Mouse (Mus musculus) embryonic facial prominence, embryonic 14.5 days (tissue): Measurements from ENCODE around the gene Bco1. TPM values are rescaled to one million over a fixed set of nuclear protein-coding genes. Genes with fewer than 3 reads are reported as not detected.
A peak's percentile ranks its signal among the peaks of the same experiment; 100 is the strongest.

ENCODE experiments used
- ATAC-seq: fragments of 200-750 bp; cut with Nextera tagmentation; 2 replicates; pipeline ENCODE4 v1.8.0; 2017; ENCODE audit warnings: low read depth, moderate number of reproducible peaks, moderate TSS enrichment
- DNase-seq: peaks from one replicate; pipeline ENCODE4 v3.0.0-alpha.2; 2015; ENCODE audit warnings: low spot score
- H3K27ac ChIP-seq: fragments of 300-500 bp; sonication (generic); replicated peaks from 2 replicates; pipeline ENCODE4 v1.5.1; 2014; ENCODE audit warnings: low read depth, mild to moderate bottlenecking, low read length, moderate library complexity
- H3K27me3 ChIP-seq: fragments of 300-500 bp; sonication (generic); replicated peaks from 2 replicates; pipeline ENCODE4 v1.6.1; 2014; ENCODE audit warnings: low read length; ENCODE audit not compliant: control insufficient read depth, insufficient read depth
- H3K36me3 ChIP-seq: fragments of 300-500 bp; sonication (generic); 2 replicates; pipeline ENCODE4 v1.6.1; 2014; ENCODE audit warnings: low read length, mixed read lengths; ENCODE audit not compliant: control insufficient read depth, insufficient read depth
- H3K4me1 ChIP-seq: fragments of 300-500 bp; sonication (generic); 2 replicates; pipeline ENCODE4 v1.6.1; 2014; ENCODE audit warnings: antibody characterized with exemption, low read length; ENCODE audit not compliant: control insufficient read depth, insufficient read depth
- H3K4me2 ChIP-seq: fragments of 300-500 bp; sonication (generic); 2 replicates; pipeline ENCODE4 v1.6.1; 2014; ENCODE audit warnings: low read depth, mild to moderate bottlenecking, low read length, moderate library complexity, mixed read lengths
- H3K4me3 ChIP-seq: fragments of 300-500 bp; sonication (generic); 2 replicates; pipeline ENCODE4 v1.5.1; 2014; ENCODE audit warnings: low read depth, mild to moderate bottlenecking, low read length
- H3K9ac ChIP-seq: fragments of 300-500 bp; sonication (generic); 2 replicates; pipeline ENCODE4 v1.6.1; 2014; ENCODE audit warnings: low read depth, mild to moderate bottlenecking, low read length, moderate library complexity, mixed read lengths
- H3K9me3 ChIP-seq: fragments of 300-500 bp; sonication (generic); 2 replicates; pipeline ENCODE4 v1.6.1; 2016; ENCODE audit warnings: low read length; ENCODE audit not compliant: control insufficient read depth
- WGBS: fragments of 180-500 bp; shearing (Covaris S2); extraction: QIAGEN DNeasy Blood & Tissue Kit; methylation state at CpG from one replicate; pipeline ENCODE4 v1.1.7; 2014; 5-methylcytosine and 5-hydroxymethylcytosine counted together
- polyA plus RNA-seq: library from polyadenylated mRNA; unstranded; fragments of >200 nt; fragmentation: Nextera tagmentation; extraction: Ambion mirVana; gene quantifications from 2 replicates; pipeline ENCODE4 v1.2.1, GENCODE M21; 2014

The Bco1 gene
- polyA plus RNA-seq, 1 experiment from 2014 or later, result 0.15 TPM

- H3K9ac ChIP-seq, result no peak within 1 kb of the TSS
- no peaks in the 10 kb centered on the region for H3K27me3 ChIP-seq
- H3K9me3 ChIP-seq, result no peaks in the 10 kb centered on the region
- no peak within 1 kb of the TSS for H3K27ac ChIP-seq
- no peaks in the 10 kb centered on the region for H3K4me1 ChIP-seq
- ATAC-seq (no peak), DNase-seq (no peak)
- H3K4me2 ChIP-seq, result no peak within 1 kb of the TSS
- H3K4me3 ChIP-seq, result no peak within 1 kb of the TSS
- 86% methylated on average over 8 of the region's 8 CpGs for WGBS
- H3K36me3 ChIP-seq, result no peaks in the 10 kb centered on the region
Observed at GRCm38 (mm10) chr8:117082399-117082872, 13.2 kb upstream of the Bco1 start, which contains the start of gene Pkd1l2. Gene Pkd1l2, minus strand, starts transcription at chr8:117082449.

GRCm38 (mm10) chr8:117082947-117083559 lies 12.6 kb upstream of the Bco1 start:
- no peaks in the 10 kb centered on the region for H3K4me1 ChIP-seq

GRCm38 (mm10) chr8:117085521-117085920 lies 10.1 kb upstream of the Bco1 start:
- no peaks in the 10 kb centered on the region for H3K9me3 ChIP-seq
- WGBS, result 48% methylated on average over 8 of the region's 8 CpGs

More at GRCm38 (mm10) chr8:117082947-117083559, 12.6 kb upstream of the Bco1 start:
- no peak for DNase-seq
- no peaks in the 10 kb centered on the region for H3K9me3 ChIP-seq
- WGBS, result 71% methylated on average over 9 of the region's 9 CpGs
- H3K9ac ChIP-seq, result no peak overlapping the region
- H3K4me2 ChIP-seq, result no peak overlapping the region
- H3K4me3 ChIP-seq, result no peak overlapping the region
- no peak for ATAC-seq
- no peaks in the 10 kb centered on the region for H3K27me3 ChIP-seq
- no peaks in the 10 kb centered on the region for H3K36me3 ChIP-seq
- H3K27ac ChIP-seq, result no peak overlapping the region

GRCm38 (mm10) chr8:117087036-117087435 lies 8.6 kb upstream of the Bco1 start:
- H3K9me3 ChIP-seq, result no peaks in the 10 kb centered on the region
- no peak for DNase-seq
- no peak overlapping the region for H3K27ac ChIP-seq
- no peaks in the 10 kb centered on the region for H3K27me3 ChIP-seq
- no peaks in the 10 kb centered on the region for H3K36me3 ChIP-seq
- H3K9ac ChIP-seq, result no peak overlapping the region
- no peak for ATAC-seq
- no peaks in the 10 kb centered on the region for H3K4me1 ChIP-seq
- H3K4me3 ChIP-seq, result no peak overlapping the region
- H3K4me2 ChIP-seq, result no peak overlapping the region

More at GRCm38 (mm10) chr8:117085521-117085920, 10.1 kb upstream of the Bco1 start:
- ATAC-seq (no peak), DNase-seq (no peak)
- Histone ChIP-seq H3K4me2 (no peak overlapping the region), H3K27me3 (no peaks in the 10 kb centered on the region), H3K36me3 (no peaks in the 10 kb centered on the region), H3K4me1 (no peaks in the 10 kb centered on the region), H3K9ac (no peak overlapping the region), H3K4me3 (no peak overlapping the region), H3K27ac (no peak overlapping the region)

GRCm38 (mm10) chr8:117089802-117090201 lies 5.9 kb upstream of the Bco1 start:
- no peaks in the 10 kb centered on the region for H3K27me3 ChIP-seq
- DNase-seq (no peak), ATAC-seq (no peak)
- no peaks in the 10 kb centered on the region for H3K4me1 ChIP-seq
- no peak overlapping the region for H3K9ac ChIP-seq
- no peak overlapping the region for H3K27ac ChIP-seq
- H3K9me3 ChIP-seq, result no peaks in the 10 kb centered on the region
- WGBS, result 84% methylated on average over 4 of the region's 4 CpGs
- H3K36me3 ChIP-seq, result no peaks in the 10 kb centered on the region
- H3K4me3 ChIP-seq, result no peak overlapping the region
- H3K4me2 ChIP-seq, result no peak overlapping the region

GRCm38 (mm10) chr8:117094053-117094452 lies 1.6 kb upstream of the Bco1 start:
- ATAC-seq (peak; percentile 69; the same call in 1 of the 2 replicates), DNase-seq (peak; percentile 63)
- Histone ChIP-seq H3K27me3 (no peaks in the 10 kb centered on the region), H3K9ac (no peak overlapping the region), H3K27ac (no peak overlapping the region), H3K4me1 (peaks cover 11% of the 10 kb centered on the region; the same call in 1 of the 2 replicates), H3K4me2 (no peak overlapping the region), H3K9me3 (0 out of 2 replicates have a peak, but pooled peaks cover 2% of the 10 kb centered on the region), H3K4me3 (no peak overlapping the region), H3K36me3 (no peaks in the 10 kb centered on the region)
- 33% methylated on average over 5 of the region's 5 CpGs for WGBS

GRCm38 (mm10) chr8:117097051-117097563 lies 1.5 kb downstream of the Bco1 start:
- no peak overlapping the region for H3K9ac ChIP-seq
- DNase-seq, result no peak
- H3K4me2 ChIP-seq, result peak overlapping the region; percentile 38; the same call in 1 of the 2 replicates
- H3K9me3 ChIP-seq, result 0 out of 2 replicates have a peak, but pooled peaks cover 5% of the 10 kb centered on the region
- no peak for ATAC-seq
- peaks cover 11% of the 10 kb centered on the region; the same call in 1 of the 2 replicates for H3K4me1 ChIP-seq
- H3K4me3 ChIP-seq, result no peak overlapping the region
- 0 out of 2 replicates have a peak overlapping the region, but pooled peaks have one; percentile 45 for H3K27ac ChIP-seq
- H3K27me3 ChIP-seq, result no peaks in the 10 kb centered on the region
- 64% methylated on average over 10 of the region's 10 CpGs for WGBS
- H3K36me3 ChIP-seq, result no peaks in the 10 kb centered on the region

GRCm38 (mm10) chr8:117097564-117098191 lies 2.0 kb downstream of the Bco1 start:
- Histone ChIP-seq H3K9me3 (0 out of 2 replicates have a peak, but pooled peaks cover 5% of the 10 kb centered on the region), H3K4me3 (no peak overlapping the region), H3K36me3 (no peaks in the 10 kb centered on the region), H3K27me3 (no peaks in the 10 kb centered on the region), H3K9ac (no peak overlapping the region), H3K4me2 (peak overlapping the region; percentile 38), H3K27ac (peak overlapping the region; percentile 45; the same call in 1 of the 2 replicates), H3K4me1 (peaks cover 11% of the 10 kb centered on the region; the same call in 1 of the 2 replicates)
- DNase-seq, result peak; percentile 71
- 33% methylated on average over 11 of the region's 11 CpGs for WGBS
- 0 out of 2 replicates have a peak, but pooled peaks have one; percentile 60 for ATAC-seq
